Mouse (Mus musculus) small intestine, adult 2 months (tissue): ENCODE measurements around the gene Trip11.

Source experiments
- CTCF ChIP-seq: fragments of 200-500 bp; IDR thresholded peaks from 2 replicates; pipeline ENCODE4 v1.5.1; 2012; ENCODE audit warnings: low read depth, mild to moderate bottlenecking, control low read depth, inconsistent platforms, low read length, moderate library complexity, mixed read lengths; ENCODE audit not compliant: insufficient replicate concordance, insufficient read length; ENCODE audit errors: extremely low read depth
- POLR2A ChIP-seq: fragments of 200-500 bp; IDR thresholded peaks from 2 replicates; pipeline ENCODE4 v1.6.1; 2012; ENCODE audit warnings: low read depth, mild to moderate bottlenecking, control low read depth, inconsistent platforms, low read length, moderate library complexity

DNA sequence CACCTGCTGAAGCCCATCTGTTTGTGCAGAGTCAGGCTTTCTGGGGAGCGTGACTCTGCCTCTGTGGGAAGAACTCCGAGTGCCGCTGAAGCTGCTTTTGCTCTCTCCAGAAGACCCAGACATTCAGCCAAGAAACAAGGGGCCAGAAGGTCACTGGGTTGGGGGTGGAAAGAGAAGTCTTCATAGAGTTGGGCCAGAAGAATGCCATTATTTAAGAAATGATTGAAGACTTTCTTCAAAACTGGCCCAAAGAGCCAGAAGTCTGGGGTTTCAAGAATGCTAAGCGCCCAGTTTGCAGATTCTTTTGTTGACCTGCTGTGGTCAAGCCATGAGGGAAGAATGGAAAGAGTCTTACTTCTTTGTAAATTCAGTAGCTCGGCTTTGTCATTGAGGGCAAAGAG, 119.8 kb downstream of the Trip11 start:
- TF ChIP-seq CTCF, result no peak
- TF ChIP-seq POLR2A, result no peak
